Mouse (Mus musculus) lung, adult 2 months (tissue): ENCODE data around the gene Slc25a42. TPM values are rescaled to one million over a fixed set of nuclear protein-coding genes. Genes with fewer than 3 reads are reported as not detected.

Experiments used
- DNase-seq: peaks from one replicate; pipeline ENCODE4 v3.0.0; 2022
- H3K4me1 ChIP-seq: fragments of 200-500 bp; 2 replicates; pipeline ENCODE4 v1.6.1; 2011; ENCODE audit warnings: low read length; ENCODE audit not compliant: control insufficient read depth, insufficient read depth
- H3K4me3 ChIP-seq: fragments of 200-500 bp; replicated peaks from 2 replicates; pipeline ENCODE3; 2011; ENCODE audit warnings: low read depth, mild to moderate bottlenecking, control low read depth, low read length; ENCODE audit errors: extremely low read depth
- CTCF ChIP-seq: fragments of 200-500 bp; IDR thresholded peaks from 2 replicates; pipeline ENCODE4 v1.5.1; 2011; ENCODE audit warnings: mild to moderate bottlenecking, low read length, control low read depth; ENCODE audit not compliant: insufficient read depth
- POLR2A ChIP-seq: fragments of 200-500 bp; IDR thresholded peaks from 2 replicates; pipeline ENCODE4 v1.6.1; 2011; ENCODE audit warnings: low read depth, mild to moderate bottlenecking, control low read depth, low read length, borderline replicate concordance; ENCODE audit errors: extremely low read depth
- WGBS: fragments of 180-500 bp; shearing (Covaris S2); methylation state at CpG from one replicate; pipeline ENCODE4 v1.1.7; 2018; 5-methylcytosine and 5-hydroxymethylcytosine counted together
- polyA plus RNA-seq: library from polyadenylated mRNA; depleted of rRNA; stranded (reverse); fragments of >200 nt; gene quantifications from 2 replicates; pipeline ENCODE4 v1.2.3, GENCODE M21; 2012

Slc25a42 gene
- polyA plus RNA-seq, 1 experiment, result 29.6 TPM

GRCm38 (mm10) chr8:70200098-70200681 is 11.9 kb downstream of the Slc25a42 start:
- DNase-seq, result peak; percentile 49
- TF ChIP-seq POLR2A (no peak), CTCF (peak; percentile 45)
- WGBS, result 34% methylated on average over 5 of the region's 5 CpGs
- H3K4me3 ChIP-seq, result no peak overlapping the region
- peaks cover 5% of the 10 kb centered on the region; the same call in 1 of the 2 replicates for H3K4me1 ChIP-seq

- H3K4me1 ChIP-seq, result peaks cover 5% of the 10 kb centered on the region; the same call in 1 of the 2 replicates
- no peak overlapping the region for H3K4me3 ChIP-seq
- TF ChIP-seq POLR2A (no peak), CTCF (no peak)
- 65% methylated on average over 7 of the region's 7 CpGs for WGBS
- DNase-seq, result no peak
These were observed 14.5 kb downstream of the Slc25a42 start for GRCm38 (mm10) chr8:70197603-70198002.

- TF ChIP-seq POLR2A (no peak), CTCF (no peak)
- H3K4me3 ChIP-seq, result no peak overlapping the region
- DNase-seq, result no peak
- peaks cover 5% of the 10 kb centered on the region; the same call in 1 of the 2 replicates for H3K4me1 ChIP-seq
- WGBS, result 83% methylated on average over 2 of the region's 2 CpGs
These were observed 16.3 kb downstream of the Slc25a42 start for GRCm38 (mm10) chr8:70195762-70196161.

DNA sequence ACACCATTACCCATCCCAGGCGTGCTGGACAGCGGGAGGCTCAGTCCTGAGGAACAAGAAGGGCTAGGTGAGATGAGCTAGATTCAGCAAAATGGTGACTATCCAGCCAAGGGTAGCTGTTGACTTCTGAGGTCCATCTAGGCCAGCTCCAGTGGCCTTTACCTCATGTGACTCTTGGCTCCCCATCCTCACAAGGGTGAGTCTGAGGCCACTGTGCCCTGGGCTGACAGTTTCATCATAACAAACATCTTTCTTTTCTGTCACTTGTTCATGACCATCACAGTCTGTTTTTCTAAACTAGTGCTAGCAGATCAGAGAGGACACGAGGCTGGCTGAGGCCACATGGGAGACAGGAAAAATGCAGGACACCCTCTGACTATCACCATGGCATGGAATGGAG is 17.9 kb downstream of the Slc25a42 start:
- WGBS, result 69% methylated on average over 3 of the region's 3 CpGs
- no peak for DNase-seq
- Histone ChIP-seq H3K4me1 (no peaks in the 10 kb centered on the region), H3K4me3 (no peak overlapping the region)
- TF ChIP-seq CTCF, result no peak
- no peak for TF ChIP-seq POLR2A

- WGBS, result 78% methylated on average over 5 of the region's 5 CpGs
- DNase-seq, result no peak
- H3K4me3 ChIP-seq, result no peak overlapping the region
These were observed 18.9 kb downstream of the Slc25a42 start for GRCm38 (mm10) chr8:70193238-70193637.

DNA sequence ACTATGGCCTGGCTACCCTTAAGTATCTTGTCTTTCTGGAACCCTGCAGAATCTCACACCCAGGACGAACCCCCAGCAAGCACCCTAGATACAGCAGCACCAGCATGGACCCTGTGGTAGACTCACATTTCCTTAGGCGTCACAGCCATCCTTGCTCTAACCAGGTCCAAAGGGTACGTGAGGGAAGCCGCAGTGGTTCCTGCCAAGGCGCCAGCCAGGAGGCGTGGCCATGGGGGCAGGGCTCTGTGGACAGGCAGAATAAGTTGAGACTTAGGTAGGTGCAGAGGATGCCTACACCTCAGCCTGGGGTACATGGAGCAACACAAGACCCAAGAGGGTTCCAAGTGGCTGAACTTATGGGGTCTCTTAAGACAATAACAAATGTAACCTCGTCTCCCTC is 23.4 kb downstream of the Slc25a42 start:
- Histone ChIP-seq H3K4me3 (no peak overlapping the region), H3K4me1 (no peaks in the 10 kb centered on the region)
- WGBS, result 73% methylated on average over 7 of the region's 7 CpGs
- TF ChIP-seq POLR2A (no peak), CTCF (no peak)
- DNase-seq, result no peak

More at GRCm38 (mm10) chr8:70193238-70193637, 18.9 kb downstream of the Slc25a42 start:
- TF ChIP-seq CTCF, result no peak
- no peak for TF ChIP-seq POLR2A
- no peaks in the 10 kb centered on the region for H3K4me1 ChIP-seq

GRCm38 (mm10) chr8:70183194-70183593 is 28.9 kb downstream of the Slc25a42 start:
- WGBS, result 89% methylated on average over 4 of the region's 4 CpGs
- DNase-seq, result no peak
- TF ChIP-seq POLR2A (no peak), CTCF (no peak)
- Histone ChIP-seq H3K4me3 (no peak overlapping the region), H3K4me1 (no peaks in the 10 kb centered on the region)

DNA sequence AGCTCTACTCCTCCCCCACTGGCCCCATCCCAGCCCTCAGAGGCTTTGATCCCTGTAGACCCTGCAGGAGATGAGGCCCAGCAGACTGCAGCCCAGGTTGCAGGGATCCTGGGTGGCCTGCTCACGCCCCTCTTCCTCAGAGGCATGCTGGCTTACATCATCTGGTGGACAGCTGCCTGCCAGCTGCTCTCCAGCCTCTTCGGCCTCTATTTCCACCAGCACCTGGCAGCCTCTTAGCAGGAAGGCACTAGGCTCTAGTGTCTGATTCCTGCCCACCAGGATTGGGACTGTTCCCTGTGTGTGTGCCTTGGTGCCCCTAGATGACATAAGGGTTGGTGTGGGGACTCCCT is 30.2 kb downstream of the Slc25a42 start:
- Histone ChIP-seq H3K4me1 (no peaks in the 10 kb centered on the region), H3K4me3 (no peak overlapping the region)
- TF ChIP-seq POLR2A (no peak), CTCF (no peak)
- 70% methylated on average over 2 of the region's 2 CpGs for WGBS
- no peak for DNase-seq

DNA sequence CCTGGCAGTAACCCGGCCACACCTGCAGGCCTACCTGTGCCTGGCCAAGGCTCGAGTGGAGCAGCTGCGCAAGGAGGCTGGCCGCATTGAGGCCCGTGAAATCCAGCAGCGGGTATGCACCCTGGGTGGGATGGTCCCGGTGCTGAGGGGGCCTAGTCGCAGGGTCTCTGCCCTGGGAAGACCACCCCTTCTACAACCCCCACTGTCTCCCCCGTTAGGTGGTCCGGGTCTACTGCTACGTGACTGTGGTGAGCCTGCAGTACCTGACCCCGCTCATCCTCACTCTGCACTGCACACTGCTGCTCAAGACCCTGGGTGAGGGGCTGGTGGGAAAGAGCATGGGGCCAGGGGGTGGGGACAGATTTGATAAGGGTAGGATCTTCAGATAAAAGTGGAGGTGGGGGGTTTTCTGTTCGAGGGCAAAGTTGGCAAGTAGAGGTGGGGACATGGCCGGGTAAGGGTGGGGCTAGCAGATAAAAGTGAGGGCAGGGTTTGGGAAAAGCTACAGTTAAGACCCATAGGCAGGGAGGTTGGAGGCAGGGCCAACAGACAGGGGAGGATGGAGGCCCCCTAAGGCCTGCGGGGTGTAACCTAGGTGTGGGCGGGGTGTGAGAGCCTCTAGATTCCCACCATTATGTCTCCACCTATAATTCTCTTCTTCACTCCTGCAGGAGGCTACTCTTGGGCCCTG is 30.7 kb downstream of the Slc25a42 start:
- DNase-seq, result no peak
- TF ChIP-seq CTCF (no peak), POLR2A (no peak)
- WGBS, result 80% methylated on average over 16 of the region's 16 CpGs
- Histone ChIP-seq H3K4me1 (no peaks in the 10 kb centered on the region), H3K4me3 (no peak overlapping the region)

GRCm38 (mm10) chr8:70179082-70179481 is 33.0 kb downstream of the Slc25a42 start:
- DNase-seq, result no peak
- WGBS, result 95% methylated on average over 4 of the region's 4 CpGs
- H3K4me3 ChIP-seq, result no peak overlapping the region
- peak; percentile 30; the same call in 1 of the 2 replicates for TF ChIP-seq CTCF
- no peak for TF ChIP-seq POLR2A
- H3K4me1 ChIP-seq, result 0 out of 2 replicates have a peak, but pooled peaks cover 3% of the 10 kb centered on the region
